Mouse (Mus musculus) testis, adult 2 months (tissue): ENCODE measurements around the gene Esyt1.

Experiments used
- CTCF ChIP-seq: fragments of 200-500 bp; IDR thresholded peaks from 2 replicates; pipeline ENCODE4 v1.5.1; 2012; ENCODE audit warnings: low read depth, mild to moderate bottlenecking, inconsistent platforms, low read length, moderate library complexity; ENCODE audit not compliant: control insufficient read depth, insufficient read depth, insufficient replicate concordance
- POLR2A ChIP-seq: fragments of 200-500 bp; IDR thresholded peaks from 2 replicates; pipeline ENCODE4 v1.6.1; 2012; ENCODE audit warnings: low read depth, mild to moderate bottlenecking, inconsistent platforms, low read length, moderate library complexity; ENCODE audit not compliant: control insufficient read depth

DNA sequence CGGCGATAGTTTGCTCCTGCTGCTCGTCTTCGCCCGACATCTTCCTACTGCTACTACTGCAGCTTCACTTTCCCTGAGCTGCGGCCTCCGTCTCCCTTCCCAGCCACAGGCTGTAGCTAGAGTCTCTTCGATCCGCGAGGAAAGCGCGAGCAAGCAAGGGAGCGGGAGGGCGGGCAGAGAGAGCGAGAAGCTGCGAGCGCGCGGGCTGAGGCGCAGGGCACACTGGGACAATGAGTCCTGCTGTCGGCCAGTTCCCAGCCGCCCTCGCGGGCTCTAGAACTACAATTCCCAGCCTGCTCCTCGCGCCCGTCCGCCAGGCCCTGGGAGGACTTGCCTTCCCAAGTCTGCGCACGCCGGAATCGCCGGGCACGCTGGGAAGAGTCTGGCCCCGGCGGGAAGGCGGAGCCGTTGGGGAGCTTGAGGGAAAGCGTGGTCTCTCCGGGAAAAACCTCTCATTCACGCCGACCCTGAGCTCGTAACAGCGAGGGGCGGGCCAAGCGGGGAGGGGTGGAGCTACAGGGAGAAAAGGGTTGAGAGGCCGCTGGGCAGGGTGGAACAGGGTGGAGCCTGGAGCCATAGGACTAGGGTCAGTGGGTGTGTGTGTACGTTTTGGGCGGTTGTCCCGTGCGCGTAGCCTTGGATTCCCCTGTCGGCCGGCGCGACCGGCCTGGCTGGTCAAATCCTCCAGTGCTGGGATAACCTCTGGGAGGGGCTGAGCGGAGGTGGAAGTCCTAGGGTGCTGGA lies 40.3 kb upstream of the Esyt1 start, which contains the start of gene Pa2g4:
- no peak for TF ChIP-seq CTCF
- TF ChIP-seq POLR2A = peak; percentile 90
